8 mouse cellular contexts compared by ENCODE assay signal in genomic region chr5:125404903-125405545, GRCm38 (mm10). TPM values are rescaled to one million over a fixed set of nuclear protein-coding genes. Genes with fewer than 3 reads are reported as not detected.
DNase-seq lines count a peak whose midpoint lies in the region; ATAC-seq and TF ChIP-seq lines count a peak whose summit lies in the region.

No protein-coding gene starts in this region.

- no peak for TF ChIP-seq EP300 in heart, adult 2 months (IDR thresholded peaks at IDR 0.05; ENCODE audit: insufficient read depth, low read depth, low read length)

- peak overlapping the region; percentile 69 for H3K4me3 ChIP-seq in embryonic facial prominence, embryonic 13.5 days
- H3K4me3 ChIP-seq in heart, adult 2 months: peak overlapping the region; percentile 69
- H3K4me3 ChIP-seq in kidney, postnatal 0 days (replicated peaks; ENCODE audit: low read depth, low read length): peak overlapping the region; percentile 66
- H3K4me3 ChIP-seq in liver, embryonic 11.5 days (ENCODE audit: low read depth, low read length): peak overlapping the region; percentile 71
- peak overlapping the region; percentile 49 for H3K4me3 ChIP-seq in myocyte
- peak overlapping the region; percentile 60 for H3K4me3 ChIP-seq in stomach, embryonic 15.5 days (replicated peaks)

- peak overlapping the region; percentile 75 for H3K9ac ChIP-seq in embryonic facial prominence, embryonic 13.5 days
- peak overlapping the region; percentile 79 for H3K9ac ChIP-seq in heart, adult 2 months (ENCODE audit: low read depth, low read length)
- peak overlapping the region; percentile 54 for H3K9ac ChIP-seq in kidney, postnatal 0 days (ENCODE audit: low read depth, low read length)
- H3K9ac ChIP-seq in liver, embryonic 11.5 days (ENCODE audit: low read depth, low read length): peak overlapping the region; percentile 81
- peak overlapping the region; percentile 45 for H3K9ac ChIP-seq in stomach, embryonic 15.5 days

- H3ac ChIP-seq in myocyte (ENCODE audit: control insufficient read depth, insufficient read length): no peak overlapping the region

- WGBS in embryonic facial prominence, embryonic 13.5 days: under 1% methylated on average over 28 of the region's 28 CpGs
- under 1% methylated on average over 28 of the region's 28 CpGs for WGBS in heart, adult 2 months
- WGBS in kidney, postnatal 0 days: 0% methylated on average over 28 of the region's 28 CpGs
- WGBS in liver, embryonic 11.5 days: under 1% methylated on average over 28 of the region's 28 CpGs
- under 1% methylated on average over 28 of the region's 28 CpGs for WGBS in stomach, embryonic 15.5 days

- H3K36me3 ChIP-seq in embryonic facial prominence, embryonic 13.5 days: no peaks in the 10 kb centered on the region
- no peaks in the 10 kb centered on the region for H3K36me3 ChIP-seq in heart, adult 2 months (ENCODE audit: control insufficient read depth, insufficient read depth, low read length)
- no peaks in the 10 kb centered on the region for H3K36me3 ChIP-seq in kidney, postnatal 0 days (ENCODE audit: insufficient read depth, low read length)
- no peaks in the 10 kb centered on the region for H3K36me3 ChIP-seq in liver, embryonic 11.5 days (ENCODE audit: control insufficient read depth, insufficient read depth, low read length)
- H3K36me3 ChIP-seq in myocyte (ENCODE audit: control insufficient read depth, insufficient read depth): no peaks in the 10 kb centered on the region
- no peaks in the 10 kb centered on the region for H3K36me3 ChIP-seq in stomach, embryonic 15.5 days

- peak overlapping the region; percentile 82 for H3K4me2 ChIP-seq in embryonic facial prominence, embryonic 13.5 days
- peak overlapping the region; percentile 65 for H3K4me2 ChIP-seq in kidney, postnatal 0 days (ENCODE audit: low read length)
- H3K4me2 ChIP-seq in liver, embryonic 11.5 days: peak overlapping the region; percentile 96
- H3K4me2 ChIP-seq in myocyte (ENCODE audit: low read depth): peak overlapping the region; percentile 92
- H3K4me2 ChIP-seq in stomach, embryonic 15.5 days: peak overlapping the region; percentile 82

- intact Hi-C loops in heart, adult 2 months (cut with DNase I): loop anchor here (2.0 kb wide), 1 partner anchor 16 kb away; the partner anchor contains the start of gene Gm10382

- no peaks in the 10 kb centered on the region for H3K27me3 ChIP-seq in embryonic facial prominence, embryonic 13.5 days
- no peaks in the 10 kb centered on the region for H3K27me3 ChIP-seq in heart, adult 2 months (ENCODE audit: control insufficient read depth, insufficient read depth, low read length)
- no peaks in the 10 kb centered on the region for H3K27me3 ChIP-seq in kidney, postnatal 0 days (ENCODE audit: insufficient read depth, low read length)
- no peaks in the 10 kb centered on the region for H3K27me3 ChIP-seq in liver, embryonic 11.5 days (replicated peaks; ENCODE audit: control insufficient read depth, insufficient read depth, low read length)
- no peaks in the 10 kb centered on the region for H3K27me3 ChIP-seq in myocyte (ENCODE audit: control insufficient read depth, insufficient read depth, insufficient read length)
- no peaks in the 10 kb centered on the region for H3K27me3 ChIP-seq in stomach, embryonic 15.5 days (replicated peaks)

- no peaks in the 10 kb centered on the region for H3K79me2 ChIP-seq in heart, adult 2 months (replicated peaks; ENCODE audit: control insufficient read depth, insufficient read depth, low read length)
- H3K79me2 ChIP-seq in myocyte (ENCODE audit: control insufficient read depth, insufficient read depth): no peaks in the 10 kb centered on the region

- peak; percentile 79 for DNase-seq in 3134 (ENCODE audit: extremely low read depth, insufficient read length, low spot score)
- DNase-seq in NIH3T3 (ENCODE audit: low read depth): peak; percentile 77
- DNase-seq in heart, adult 2 months: peak; percentile 77 to 81
- peak; percentile 78 for DNase-seq in kidney, postnatal 0 days (ENCODE audit: low spot score)
- peak; percentile 82 for DNase-seq in liver, embryonic 11.5 days (ENCODE audit: low spot score)

- H3K4me1 ChIP-seq in embryonic facial prominence, embryonic 13.5 days: peaks cover 17% of the 10 kb centered on the region
- H3K4me1 ChIP-seq in heart, adult 2 months (ENCODE audit: control insufficient read depth, insufficient read depth, low read length): peaks cover 3% of the 10 kb centered on the region
- H3K4me1 ChIP-seq in kidney, postnatal 0 days (replicated peaks; ENCODE audit: insufficient read depth, low read length): peaks cover 5% of the 10 kb centered on the region; the same call in 1 of the 2 replicates
- H3K4me1 ChIP-seq in liver, embryonic 11.5 days (replicated peaks; ENCODE audit: control insufficient read depth, insufficient read depth, low read length): peaks cover 25% of the 10 kb centered on the region
- peaks cover 16% of the 10 kb centered on the region for H3K4me1 ChIP-seq in stomach, embryonic 15.5 days

- H3K9me3 ChIP-seq in embryonic facial prominence, embryonic 13.5 days: no peaks in the 10 kb centered on the region
- H3K9me3 ChIP-seq in kidney, postnatal 0 days (replicated peaks; ENCODE audit: low read length): no peaks in the 10 kb centered on the region
- H3K9me3 ChIP-seq in liver, embryonic 11.5 days (ENCODE audit: control insufficient read depth, low read length): no peaks in the 10 kb centered on the region
- H3K9me3 ChIP-seq in stomach, embryonic 15.5 days: no peaks in the 10 kb centered on the region

- H3K27ac ChIP-seq in embryonic facial prominence, embryonic 13.5 days: peak overlapping the region; percentile 90
- peak overlapping the region; percentile 95 for H3K27ac ChIP-seq in heart, adult 2 months
- H3K27ac ChIP-seq in kidney, postnatal 0 days: peak overlapping the region; percentile 93
- peak overlapping the region; percentile 84 for H3K27ac ChIP-seq in liver, embryonic 11.5 days (ENCODE audit: low read depth, low read length)
- H3K27ac ChIP-seq in stomach, embryonic 15.5 days: peak overlapping the region; percentile 88

- TF ChIP-seq POLR2A in heart, adult 2 months (IDR thresholded peaks at IDR 0.05; ENCODE audit: insufficient read depth, low read depth, low read length): peak; percentile 41; the same call in 1 of the 2 replicates
- TF ChIP-seq POLR2A in myocyte (IDR thresholded peaks at IDR 0.05; ENCODE audit: insufficient read length, low read depth): no peak

- ATAC-seq in embryonic facial prominence, embryonic 13.5 days (ENCODE audit: insufficient number of reproducible peaks, insufficient read depth, low FRiP score, low TSS enrichment, low read depth): 0 out of 2 replicates have a peak, but pooled peaks have one; percentile 35
- ATAC-seq in kidney, postnatal 0 days (replicated peaks; ENCODE audit: low FRiP score, low read depth): 0 out of 2 replicates have a peak, but pooled peaks have one; percentile 11
- peak; percentile 44 for ATAC-seq in liver, embryonic 11.5 days (replicated peaks; ENCODE audit: low FRiP score)
- ATAC-seq in stomach, embryonic 15.5 days (ENCODE audit: insufficient read depth, low FRiP score, low read depth): peak; percentile 10; the same call in 1 of the 2 replicates

- TF ChIP-seq CTCF in heart, adult 2 months (IDR thresholded peaks at IDR 0.05): no peak
- TF ChIP-seq CTCF in kidney, postnatal 0 days (IDR thresholded peaks at IDR 0.05; ENCODE audit: low read depth): no peak

TF ChIP-seq in myocyte, 11 proteins besides CTCF, POLR2A, EP300 and RAD21 (continues in another document):
- TF ChIP-seq MAX (IDR thresholded peaks at IDR 0.05; ENCODE audit: low read depth) (no peak), MYOG (IDR thresholded peaks at IDR 0.05; ENCODE audit: control insufficient read depth in 1 of 3, insufficient read depth in 1 of 3, insufficient read length in 2 of 3, low read depth in 2 of 3) (peak in 1 of 3 experiments; percentile 13), E2F4 (IDR thresholded peaks at IDR 0.05; ENCODE audit: insufficient read depth) (no peak)

RNA-seq across cellular contexts. Expression of gene Ubc, which starts 15.0 kb away (rescaled TPM):
- 979 and 1,012 TPM in 2 replicates for polyA plus RNA-seq in embryonic facial prominence, embryonic 13.5 days (2015; fragmentation: Nextera tagmentation; extraction: Ambion mirVana)
- 1,000 to 10,000 TPM in 1 of 2 experiments, 100 to 1,000 TPM in 1; 894 to 1,473 TPM for total RNA-seq in heart, adult 2 months (2021)
- polyA plus RNA-seq in heart, adult 2 months (2012; rRNA removed): 664 and 1,033 TPM in 2 replicates
- 702 and 872 TPM in 2 replicates for polyA plus RNA-seq in kidney, postnatal 0 days (2015; fragmentation: Nextera tagmentation; extraction: Ambion mirVana)
- 772 and 827 TPM in 2 replicates for polyA plus RNA-seq in liver, embryonic 11.5 days (2014; fragmentation: Nextera tagmentation; extraction: Ambion mirVana)
- polyA plus RNA-seq in myocyte (2012; fragmentation: generic; extraction: Trizol): 878 TPM
- polyA plus RNA-seq in stomach, embryonic 15.5 days (2015; fragmentation: Nextera tagmentation; extraction: Ambion mirVana): 893 and 1,069 TPM in 2 replicates

RNA-seq across cellular contexts. Expression of gene Gm10382, which starts 15.9 kb away (rescaled TPM):
- polyA plus RNA-seq in embryonic facial prominence, embryonic 13.5 days (2015; fragmentation: Nextera tagmentation; extraction: Ambion mirVana): 0.29 and 0.34 TPM in 2 replicates
- total RNA-seq in heart, adult 2 months (2021): under 1 TPM in 1 of 2 experiments, not detected in 1; 0.21 TPM
- polyA plus RNA-seq in heart, adult 2 months (2012; rRNA removed): 0.12 and 0.23 TPM in 2 replicates
- 0.40 and 0.74 TPM in 2 replicates for polyA plus RNA-seq in kidney, postnatal 0 days (2015; fragmentation: Nextera tagmentation; extraction: Ambion mirVana)
- 0.18 and 0.34 TPM in 2 replicates for polyA plus RNA-seq in liver, embryonic 11.5 days (2014; fragmentation: Nextera tagmentation; extraction: Ambion mirVana)
- polyA plus RNA-seq in myocyte (2012; fragmentation: generic; extraction: Trizol): 1.9 TPM
- 0.21 and 0.67 TPM in 2 replicates for polyA plus RNA-seq in stomach, embryonic 15.5 days (2015; fragmentation: Nextera tagmentation; extraction: Ambion mirVana)

RNA-seq across cellular contexts. Expression of gene Dhx37, which starts 28.9 kb away (rescaled TPM):
- polyA plus RNA-seq in embryonic facial prominence, embryonic 13.5 days (2015; fragmentation: Nextera tagmentation; extraction: Ambion mirVana): 13.9 and 14.7 TPM in 2 replicates
- total RNA-seq in heart, adult 2 months (2021): 10 to 100 TPM; 11.1 to 12.4 TPM
- polyA plus RNA-seq in heart, adult 2 months (2012; rRNA removed): 14.8 and 15.7 TPM in 2 replicates
- 7.2 and 8.1 TPM in 2 replicates for polyA plus RNA-seq in kidney, postnatal 0 days (2015; fragmentation: Nextera tagmentation; extraction: Ambion mirVana)
- 18.5 and 19.4 TPM in 2 replicates for polyA plus RNA-seq in liver, embryonic 11.5 days (2014; fragmentation: Nextera tagmentation; extraction: Ambion mirVana)
- 17.2 TPM for polyA plus RNA-seq in myocyte (2012; fragmentation: generic; extraction: Trizol)
- polyA plus RNA-seq in stomach, embryonic 15.5 days (2015; fragmentation: Nextera tagmentation; extraction: Ambion mirVana): 10.8 and 11.5 TPM in 2 replicates

RNA-seq across cellular contexts. Expression of gene Bri3bp, which starts 36.3 kb away (rescaled TPM):
- polyA plus RNA-seq in embryonic facial prominence, embryonic 13.5 days (2015; fragmentation: Nextera tagmentation; extraction: Ambion mirVana): 33.5 and 36.1 TPM in 2 replicates
- total RNA-seq in heart, adult 2 months (2021): 10 to 100 TPM; 52.2 to 52.4 TPM
- 31.4 and 31.5 TPM in 2 replicates for polyA plus RNA-seq in heart, adult 2 months (2012; rRNA removed)
- 46.7 and 47.2 TPM in 2 replicates for polyA plus RNA-seq in kidney, postnatal 0 days (2015; fragmentation: Nextera tagmentation; extraction: Ambion mirVana)
- 63.6 and 67.9 TPM in 2 replicates for polyA plus RNA-seq in liver, embryonic 11.5 days (2014; fragmentation: Nextera tagmentation; extraction: Ambion mirVana)
- polyA plus RNA-seq in myocyte (2012; fragmentation: generic; extraction: Trizol): 24.8 TPM
- polyA plus RNA-seq in stomach, embryonic 15.5 days (2015; fragmentation: Nextera tagmentation; extraction: Ambion mirVana): 45.5 and 46.6 TPM in 2 replicates

Comparison
In these comparisons a context has a peak if more than half of its experiments do, and no peak if none do; other contexts are left out.
1. Peak in every context shown above with its lines: DNase-seq, ATAC-seq, H3K4me3 ChIP-seq and H3K27ac ChIP-seq.